In genomic region chr6:31088147-31088972, GRCm38 (mm10) we compare ENCODE assay signal across 9 mouse cellular contexts.
DNase-seq lines count a peak whose midpoint lies in the region; ATAC-seq lines count a peak whose summit lies in the region.
"Had no signal": no experiment of that assay in that cellular context is flagged by ENCODE, and none has a peak within 500 bp of the region (broad histone marks: within the 10 kb centered on the region; RNA-seq: fewer than 3 reads in every experiment).

No protein-coding gene starts in this region.

- H3K4me2 ChIP-seq in hindbrain, embryonic 14.5 days (replicated peaks), result peak overlapping the region; percentile 48

- H3K27me3 ChIP-seq in hindbrain, embryonic 14.5 days (ENCODE audit: control insufficient read depth, insufficient read depth, low read length), result no peaks in the 10 kb centered on the region

- H3K9ac ChIP-seq in hindbrain, embryonic 14.5 days, result peak overlapping the region; percentile 43; the same call in 1 of the 2 replicates

- H3K4me3 ChIP-seq in hindbrain, embryonic 14.5 days (replicated peaks; ENCODE audit: low read length), result no peak overlapping the region; the same call in 1 of the 2 replicates

- H3K4me1 ChIP-seq in hindbrain, embryonic 14.5 days (replicated peaks; ENCODE audit: control insufficient read depth, insufficient read depth, low read length), result peaks cover 11% of the 10 kb centered on the region

- intact Hi-C loops in gastrocnemius, postnatal 14 days (cut with DNase I; ENCODE audit: low total_unique reads), result no loop called here

- WGBS in hindbrain, embryonic 14.5 days, result 23% methylated on average over 18 of the region's 18 CpGs

- peak overlapping the region; percentile 32; the same call in 1 of the 2 replicates for H3K27ac ChIP-seq in hindbrain, embryonic 14.5 days

- DNase-seq in gastrocnemius, postnatal 14 days, result peak; percentile 34
- DNase-seq in gastrocnemius, adult 8-10 months (ENCODE audit: low spot score in 2 of 2), result no peak
- DNase-seq in hindbrain, embryonic 14.5 days (ENCODE audit: low spot score), result no peak
- DNase-seq in cerebellum, adult 9-11 months, result no peak
- no peak for DNase-seq in frontal cortex, postnatal 25 days (ENCODE audit: low spot score in 2 of 2)
- DNase-seq in right cerebral cortex, postnatal 36 days (ENCODE audit: low spot score in 2 of 2), result no peak

- no peaks in the 10 kb centered on the region for H3K36me3 ChIP-seq in hindbrain, embryonic 14.5 days (replicated peaks; ENCODE audit: control insufficient read depth, insufficient read depth)

- ATAC-seq in common myeloid progenitor, adult 5-6 weeks (replicated peaks; ENCODE audit: low read depth, poor library complexity, severe bottlenecking), result peak; percentile 66
- ATAC-seq in hindbrain, embryonic 14.5 days (ENCODE audit: low FRiP score), result peak; percentile 35; the same call in 1 of the 2 replicates
- 0 out of 2 replicates have a peak, but pooled peaks have one; percentile 41 for ATAC-seq in megakaryocyte, adult 5-6 weeks (ENCODE audit: poor library complexity, severe bottlenecking)

- H3K9me3 ChIP-seq in hindbrain, embryonic 14.5 days (ENCODE audit: control insufficient read depth, low read length), result no peaks in the 10 kb centered on the region
- H3K9me3 ChIP-seq: G1E had no signal
